Mouse (Mus musculus): Measurements from ENCODE around the gene Col6a3. TPM values are rescaled to one million over a fixed set of nuclear protein-coding genes. Genes with fewer than 3 reads are reported as not detected.

Col6a3 gene
- polyA plus RNA-seq, 2 experiments = 224 to 326 TPM

DNA sequence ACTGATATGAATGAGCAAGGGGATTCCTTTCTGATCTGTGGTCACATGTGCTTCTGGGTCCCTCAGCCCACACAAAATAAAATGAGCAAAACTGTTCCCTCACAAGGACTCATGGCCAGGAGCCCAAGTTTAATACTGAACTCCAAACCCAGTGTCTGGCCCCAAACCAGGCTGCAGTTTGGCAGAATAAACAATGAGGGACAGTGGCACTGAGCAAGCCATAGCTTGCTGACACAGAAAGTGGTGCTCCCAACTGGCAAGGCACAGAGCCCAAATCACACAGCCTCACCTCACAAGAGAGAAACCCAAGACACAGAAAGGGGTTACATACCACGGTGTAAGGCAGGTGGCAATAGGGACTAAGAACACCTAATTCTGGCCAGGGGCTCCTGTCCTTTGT, 63.3 kb downstream of the Col6a3 start:
- no peak for TF ChIP-seq POLR2A (IDR thresholded peaks at IDR 0.05; ENCODE audit: borderline replicate concordance, extremely low read depth, insufficient read depth, insufficient read length)
- Histone ChIP-seq H3K27me3 (ENCODE audit: control insufficient read depth, insufficient read depth, low read length) (no peaks in the 10 kb centered on the region), H3K36me3 (ENCODE audit: control insufficient read depth, insufficient read depth, low read length) (peaks cover 84% of the 10 kb centered on the region), H3K4me3 (replicated peaks; ENCODE audit: low read length) (no peak overlapping the region), H3K9me3 (ENCODE audit: control insufficient read depth, low read length) (no peaks in the 10 kb centered on the region), H3K4me1 (ENCODE audit: control insufficient read depth, insufficient read depth, low read length) (peaks cover 4% of the 10 kb centered on the region; the same call in 1 of the 2 replicates), H3K9ac (ENCODE audit: low read depth, low read length, severe bottlenecking) (no peak overlapping the region), H3K4me2 (replicated peaks; ENCODE audit: low read depth, low read length, severe bottlenecking) (no peak overlapping the region), H3K27ac (replicated peaks; ENCODE audit: low read depth, low read length) (no peak overlapping the region)
- DNase-seq (ENCODE audit: low spot score) = no peak
- no peak for ATAC-seq (ENCODE audit: low FRiP score, low read depth)
- 86% methylated on average over 1 of the region's 1 CpGs for WGBS

DNA sequence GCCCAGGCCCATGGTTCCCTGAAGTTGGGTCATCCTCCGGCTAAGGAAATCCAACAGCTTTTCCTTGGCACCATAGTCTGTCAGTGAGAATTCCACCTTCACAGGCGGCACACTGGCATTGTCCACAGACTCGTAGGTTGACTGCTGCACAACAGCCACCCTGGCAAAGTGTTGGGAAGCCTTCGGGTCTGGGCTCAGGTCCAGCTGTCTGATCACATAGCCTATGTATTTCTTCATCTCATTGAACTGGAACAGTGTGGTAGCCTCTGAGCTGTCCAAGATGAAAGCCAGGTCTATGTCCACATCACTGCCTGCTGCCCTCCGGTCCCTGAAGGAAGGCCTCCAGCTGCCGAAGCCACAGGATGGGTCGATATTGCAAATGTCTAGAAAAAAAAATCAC, 64.7 kb downstream of the Col6a3 start:
- Histone ChIP-seq H3K9me3 (ENCODE audit: control insufficient read depth, low read length) (no peaks in the 10 kb centered on the region), H3K4me2 (replicated peaks; ENCODE audit: low read depth, low read length, severe bottlenecking) (no peak overlapping the region), H3K27me3 (ENCODE audit: control insufficient read depth, insufficient read depth, low read length) (no peaks in the 10 kb centered on the region), H3K9ac (ENCODE audit: low read depth, low read length, severe bottlenecking) (no peak overlapping the region), H3K4me3 (replicated peaks; ENCODE audit: low read length) (no peak overlapping the region), H3K27ac (replicated peaks; ENCODE audit: low read depth, low read length) (no peak overlapping the region), H3K4me1 (ENCODE audit: control insufficient read depth, insufficient read depth, low read length) (peaks cover 7% of the 10 kb centered on the region; the same call in 1 of the 2 replicates), H3K36me3 (ENCODE audit: control insufficient read depth, insufficient read depth, low read length) (peaks cover 81% of the 10 kb centered on the region)
- no peak for TF ChIP-seq POLR2A (IDR thresholded peaks at IDR 0.05; ENCODE audit: borderline replicate concordance, extremely low read depth, insufficient read depth, insufficient read length)
- DNase-seq (ENCODE audit: low spot score) = no peak
- 92% methylated on average over 7 of the region's 7 CpGs for WGBS
- no peak for ATAC-seq (ENCODE audit: low FRiP score, low read depth)

DNA sequence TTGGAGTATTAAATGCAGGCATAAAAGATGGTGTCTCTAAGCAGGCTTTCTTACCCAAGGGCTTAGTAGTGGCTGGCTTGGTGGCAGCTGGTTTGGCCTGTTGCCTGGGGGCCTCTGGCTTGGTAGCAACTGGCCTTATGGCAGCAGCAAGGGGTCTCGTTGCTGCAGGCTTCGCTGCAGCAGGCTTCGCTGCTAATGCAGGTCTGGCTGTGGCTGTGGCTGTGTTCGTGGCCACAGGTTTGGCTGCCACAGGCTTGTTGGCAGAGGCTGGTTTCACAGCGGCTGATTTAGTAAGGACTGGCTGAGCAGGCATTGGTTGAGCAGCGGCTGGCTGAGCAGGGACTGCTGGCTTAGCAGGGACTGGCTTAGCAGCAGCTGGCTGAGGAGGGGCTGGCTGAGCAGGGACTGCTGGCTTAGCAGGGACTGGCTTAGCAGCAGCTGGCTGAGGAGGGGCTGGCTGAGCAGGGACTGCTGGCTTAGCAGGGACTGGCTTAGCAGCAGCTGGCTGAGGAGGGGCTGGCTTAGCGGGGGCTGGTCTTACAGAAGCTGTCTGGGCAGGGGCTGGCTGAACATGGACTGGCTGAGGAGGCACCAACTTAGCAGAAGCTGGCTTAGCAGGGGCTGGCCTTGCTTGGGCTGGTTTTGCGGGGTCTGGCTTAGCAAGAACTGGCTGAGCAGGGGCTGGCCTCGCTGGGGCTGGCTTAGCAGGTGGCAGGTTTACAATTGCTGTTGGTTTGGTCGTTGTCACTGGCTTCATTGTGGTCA, 68.1 kb downstream of the Col6a3 start:
- H3K27me3 ChIP-seq (ENCODE audit: control insufficient read depth, insufficient read depth, low read length) = no peaks in the 10 kb centered on the region
- H3K4me3 ChIP-seq (replicated peaks; ENCODE audit: low read length) = no peak overlapping the region
- peak overlapping the region; percentile 73 for H3K27ac ChIP-seq (replicated peaks; ENCODE audit: low read depth, low read length)
- H3K4me1 ChIP-seq (ENCODE audit: control insufficient read depth, insufficient read depth, low read length) = peaks cover 14% of the 10 kb centered on the region; the same call in 1 of the 2 replicates
- WGBS = 3% methylated on average over 10 of the region's 10 CpGs
- peak; percentile 66 for DNase-seq (ENCODE audit: low spot score)
- H3K4me2 ChIP-seq (replicated peaks; ENCODE audit: low read depth, low read length, severe bottlenecking) = no peak overlapping the region; the same call in 1 of the 2 replicates
- TF ChIP-seq POLR2A (IDR thresholded peaks at IDR 0.05; ENCODE audit: borderline replicate concordance, extremely low read depth, insufficient read depth, insufficient read length) = no peak
- H3K9me3 ChIP-seq (ENCODE audit: control insufficient read depth, low read length) = no peaks in the 10 kb centered on the region
- peak overlapping the region; percentile 34; the same call in 1 of the 2 replicates for H3K9ac ChIP-seq (ENCODE audit: low read depth, low read length, severe bottlenecking)
- ATAC-seq (ENCODE audit: low FRiP score, low read depth) = peak; percentile 91
- peaks cover 81% of the 10 kb centered on the region for H3K36me3 ChIP-seq (ENCODE audit: control insufficient read depth, insufficient read depth, low read length)

DNA sequence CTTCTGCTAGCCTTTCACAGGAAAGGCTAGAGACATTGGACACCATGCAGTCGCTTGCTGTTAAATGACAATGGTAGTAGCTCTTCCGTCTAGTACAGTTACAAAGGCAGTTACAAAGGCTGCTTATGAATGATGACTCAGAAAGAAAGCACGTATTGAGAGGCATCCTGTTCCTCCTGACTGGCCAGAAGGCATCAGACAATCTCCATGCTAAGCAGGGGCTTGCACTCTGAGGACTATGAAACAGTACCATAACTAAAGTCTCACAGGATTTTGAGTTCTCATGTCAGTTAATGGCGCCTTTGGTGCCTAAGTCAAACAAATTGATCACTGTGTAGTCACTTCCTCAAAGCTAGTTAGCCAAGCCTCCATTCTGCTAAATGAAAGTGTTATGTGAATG, 72.6 kb downstream of the Col6a3 start:
- 46% methylated on average over 4 of the region's 4 CpGs for WGBS
- DNase-seq (ENCODE audit: low spot score) (no peak), ATAC-seq (ENCODE audit: low FRiP score, low read depth) (no peak)
- H3K4me1 ChIP-seq (ENCODE audit: control insufficient read depth, insufficient read depth, low read length) = peaks cover 14% of the 10 kb centered on the region; the same call in 1 of the 2 replicates
- peaks cover 66% of the 10 kb centered on the region for H3K36me3 ChIP-seq (ENCODE audit: control insufficient read depth, insufficient read depth, low read length)
- H3K9ac ChIP-seq (ENCODE audit: low read depth, low read length, severe bottlenecking) = no peak overlapping the region
- no peaks in the 10 kb centered on the region for H3K9me3 ChIP-seq (ENCODE audit: control insufficient read depth, low read length)
- H3K4me2 ChIP-seq (replicated peaks; ENCODE audit: low read depth, low read length, severe bottlenecking) = no peak overlapping the region
- H3K27ac ChIP-seq (replicated peaks; ENCODE audit: low read depth, low read length) = no peak overlapping the region
- no peak overlapping the region for H3K4me3 ChIP-seq (replicated peaks; ENCODE audit: low read length)
- no peak for TF ChIP-seq POLR2A (IDR thresholded peaks at IDR 0.05; ENCODE audit: borderline replicate concordance, extremely low read depth, insufficient read depth, insufficient read length)
- H3K27me3 ChIP-seq (ENCODE audit: control insufficient read depth, insufficient read depth, low read length) = no peaks in the 10 kb centered on the region

DNA sequence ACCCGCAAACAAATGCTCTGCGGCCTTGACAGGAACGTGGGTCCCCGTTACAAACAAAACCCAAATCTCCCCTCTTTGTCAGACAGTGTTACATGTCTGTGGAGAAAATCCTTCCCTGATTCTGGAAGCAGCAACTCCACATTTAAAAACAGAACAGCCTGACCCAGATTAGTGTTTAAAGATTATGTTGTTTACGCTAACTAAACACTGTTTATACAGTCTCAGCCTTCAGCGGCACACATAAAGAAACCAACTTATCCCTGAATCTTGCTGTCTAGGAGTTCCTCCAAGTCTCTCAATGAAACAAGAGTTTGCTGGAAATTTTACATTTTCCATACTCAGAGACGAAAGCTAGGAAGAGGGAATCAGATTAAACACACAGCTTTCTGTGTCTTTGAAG, 73.7 kb downstream of the Col6a3 start:
- H3K4me1 ChIP-seq (ENCODE audit: control insufficient read depth, insufficient read depth, low read length) = peaks cover 7% of the 10 kb centered on the region; the same call in 1 of the 2 replicates
- H3K4me3 ChIP-seq (replicated peaks; ENCODE audit: low read length) = no peak overlapping the region
- ATAC-seq (ENCODE audit: low FRiP score, low read depth) (no peak), DNase-seq (ENCODE audit: low spot score) (no peak)
- TF ChIP-seq POLR2A (IDR thresholded peaks at IDR 0.05; ENCODE audit: borderline replicate concordance, extremely low read depth, insufficient read depth, insufficient read length) = no peak
- no peaks in the 10 kb centered on the region for H3K9me3 ChIP-seq (ENCODE audit: control insufficient read depth, low read length)
- no peak overlapping the region for H3K4me2 ChIP-seq (replicated peaks; ENCODE audit: low read depth, low read length, severe bottlenecking)
- H3K9ac ChIP-seq (ENCODE audit: low read depth, low read length, severe bottlenecking) = no peak overlapping the region
- H3K36me3 ChIP-seq (ENCODE audit: control insufficient read depth, insufficient read depth, low read length) = peaks cover 64% of the 10 kb centered on the region
- H3K27me3 ChIP-seq (ENCODE audit: control insufficient read depth, insufficient read depth, low read length) = no peaks in the 10 kb centered on the region
- WGBS = 82% methylated on average over 7 of the region's 7 CpGs
- no peak overlapping the region for H3K27ac ChIP-seq (replicated peaks; ENCODE audit: low read depth, low read length)

Measured in limb, embryonic 14.5 days (tissue).